Mouse (Mus musculus): Measurements from ENCODE around the gene 1810049J17Rik. TPM values are rescaled to one million over a fixed set of nuclear protein-coding genes. Genes with fewer than 3 reads are reported as not detected.

Gene 1810049J17Rik
- polyA plus RNA-seq, 1 experiment from 2014 or later, result 1.3 TPM

Other genes with a start within 250 kb of the 1810049J17Rik start
- 129 and 138 TPM in 2 replicates for gene Zfr, start 204.1 kb downstream of the 1810049J17Rik start, polyA plus RNA-seq (2015; fragmentation: Nextera tagmentation; extraction: Ambion mirVana)
- gene Mtmr12, start 116.9 kb downstream of the 1810049J17Rik start, polyA plus RNA-seq (2015; fragmentation: Nextera tagmentation; extraction: Ambion mirVana), result 8.0 and 9.1 TPM in 2 replicates
- 82.9 and 91.5 TPM in 2 replicates for gene Golph3, start 449 bp downstream of the 1810049J17Rik start, polyA plus RNA-seq (2015; fragmentation: Nextera tagmentation; extraction: Ambion mirVana)

Measured in neural tube, embryonic 13.5 days (tissue).